Mouse (Mus musculus): Measurements from ENCODE around the gene Sh2d2a. TPM values are rescaled to one million over a fixed set of nuclear protein-coding genes. Genes with fewer than 3 reads are reported as not detected.
"Not testable (repeated sequence)": the region's sequence is repeated elsewhere in the genome, so short reads cannot be mapped to it uniquely, and the experiment has no call there.

Sh2d2a gene
- polyA plus RNA-seq, 1 experiment, result 2.8 TPM

GRCm38 (mm10) chr3:87847680-87848079 is 1.1 kb downstream of the Sh2d2a start:
- WGBS, result 45% methylated on average over 5 of the region's 5 CpGs
- no peak overlapping the region for H3K4me3 ChIP-seq (replicated peaks; ENCODE audit: extremely low read depth, low read depth, low read length)
- peaks cover 3% of the 10 kb centered on the region; the same call in 1 of the 2 replicates for H3K4me1 ChIP-seq (ENCODE audit: control insufficient read depth, insufficient read depth, low read length)
- TF ChIP-seq POLR2A (IDR thresholded peaks at IDR 0.05; ENCODE audit: borderline replicate concordance, extremely low read depth, low read depth, low read length), result peak; percentile 16; the same call in 1 of the 2 replicates
- TF ChIP-seq CTCF (IDR thresholded peaks at IDR 0.05; ENCODE audit: insufficient read depth, low read length), result no peak
- DNase-seq, result no peak

GRCm38 (mm10) chr3:87849117-87849516 is 2.6 kb downstream of the Sh2d2a start:
- WGBS, result 73% methylated on average over 14 of the region's 14 CpGs
- DNase-seq, result no peak
- TF ChIP-seq CTCF (IDR thresholded peaks at IDR 0.05; ENCODE audit: insufficient read depth, low read length), result no peak
- no peak for TF ChIP-seq POLR2A (IDR thresholded peaks at IDR 0.05; ENCODE audit: borderline replicate concordance, extremely low read depth, low read depth, low read length)
- peaks cover 3% of the 10 kb centered on the region; the same call in 1 of the 2 replicates for H3K4me1 ChIP-seq (ENCODE audit: control insufficient read depth, insufficient read depth, low read length)
- no peak overlapping the region for H3K4me3 ChIP-seq (replicated peaks; ENCODE audit: extremely low read depth, low read depth, low read length)

GRCm38 (mm10) chr3:87854795-87855568 is 8.4 kb downstream of the Sh2d2a start:
- no peak for DNase-seq
- TF ChIP-seq POLR2A (IDR thresholded peaks at IDR 0.05; ENCODE audit: borderline replicate concordance, extremely low read depth, low read depth, low read length) (no peak), CTCF (IDR thresholded peaks at IDR 0.05; ENCODE audit: insufficient read depth, low read length) (no peak)
- Histone ChIP-seq H3K4me3 (replicated peaks; ENCODE audit: extremely low read depth, low read depth, low read length) (no peak overlapping the region), H3K4me1 (ENCODE audit: control insufficient read depth, insufficient read depth, low read length) (no peaks in the 10 kb centered on the region)
- WGBS, result 39% methylated on average over 7 of the region's 7 CpGs

GRCm38 (mm10) chr3:87855936-87856335 is 9.4 kb downstream of the Sh2d2a start:
- TF ChIP-seq POLR2A (IDR thresholded peaks at IDR 0.05; ENCODE audit: borderline replicate concordance, extremely low read depth, low read depth, low read length) (no peak), CTCF (IDR thresholded peaks at IDR 0.05; ENCODE audit: insufficient read depth, low read length) (no peak)
- 63% methylated on average over 8 of the region's 8 CpGs for WGBS
- Histone ChIP-seq H3K4me1 (ENCODE audit: control insufficient read depth, insufficient read depth, low read length) (no peaks in the 10 kb centered on the region), H3K4me3 (replicated peaks; ENCODE audit: extremely low read depth, low read depth, low read length) (no peak overlapping the region)
- no peak for DNase-seq

- WGBS, result 91% methylated on average over 8 of the region's 8 CpGs
- Histone ChIP-seq H3K4me1 (ENCODE audit: control insufficient read depth, insufficient read depth, low read length) (no peaks in the 10 kb centered on the region), H3K4me3 (replicated peaks; ENCODE audit: extremely low read depth, low read depth, low read length) (no peak overlapping the region)
- DNase-seq, result no peak
- TF ChIP-seq CTCF (IDR thresholded peaks at IDR 0.05; ENCODE audit: insufficient read depth, low read length) (no peak), POLR2A (IDR thresholded peaks at IDR 0.05; ENCODE audit: borderline replicate concordance, extremely low read depth, low read depth, low read length) (no peak)
Observed at GRCm38 (mm10) chr3:87857666-87858065, 11.1 kb downstream of the Sh2d2a start.

GRCm38 (mm10) chr3:87859813-87860212 is 13.3 kb downstream of the Sh2d2a start:
- 26% methylated on average over 3 of the region's 3 CpGs for WGBS
- peak; percentile 41 for DNase-seq
- TF ChIP-seq CTCF (IDR thresholded peaks at IDR 0.05; ENCODE audit: insufficient read depth, low read length) (peak; percentile 68), POLR2A (IDR thresholded peaks at IDR 0.05; ENCODE audit: borderline replicate concordance, extremely low read depth, low read depth, low read length) (no peak)
- Histone ChIP-seq H3K4me3 (replicated peaks; ENCODE audit: extremely low read depth, low read depth, low read length) (no peak overlapping the region), H3K4me1 (ENCODE audit: control insufficient read depth, insufficient read depth, low read length) (no peaks in the 10 kb centered on the region)

- 90% methylated on average over 4 of the region's 4 CpGs for WGBS
- not testable (repeated sequence) for DNase-seq; H3K4me1 ChIP-seq (ENCODE audit: control insufficient read depth, insufficient read depth, low read length); H3K4me3 ChIP-seq (replicated peaks; ENCODE audit: extremely low read depth, low read depth, low read length)
Observed at GRCm38 (mm10) chr3:87864111-87864510, 17.6 kb downstream of the Sh2d2a start.

GRCm38 (mm10) chr3:87877730-87878129 is 31.2 kb downstream of the Sh2d2a start:
- 79% methylated on average over 4 of the region's 4 CpGs for WGBS
- no peak for TF ChIP-seq CTCF (IDR thresholded peaks at IDR 0.05; ENCODE audit: insufficient read depth, low read length)
- TF ChIP-seq POLR2A (IDR thresholded peaks at IDR 0.05; ENCODE audit: borderline replicate concordance, extremely low read depth, low read depth, low read length), result no peak
- Histone ChIP-seq H3K4me1 (ENCODE audit: control insufficient read depth, insufficient read depth, low read length) (no peaks in the 10 kb centered on the region; the same call in 1 of the 2 replicates), H3K4me3 (replicated peaks; ENCODE audit: extremely low read depth, low read depth, low read length) (no peak overlapping the region)
- no peak for DNase-seq

GRCm38 (mm10) chr3:87884291-87884690 is 37.7 kb downstream of the Sh2d2a start:
- TF ChIP-seq POLR2A (IDR thresholded peaks at IDR 0.05; ENCODE audit: borderline replicate concordance, extremely low read depth, low read depth, low read length) (no peak), CTCF (IDR thresholded peaks at IDR 0.05; ENCODE audit: insufficient read depth, low read length) (no peak)
- 2% methylated on average over 3 of the region's 3 CpGs for WGBS
- H3K4me1 ChIP-seq (ENCODE audit: control insufficient read depth, insufficient read depth, low read length), result peaks cover 9% of the 10 kb centered on the region
- no peak for DNase-seq
- H3K4me3 ChIP-seq (replicated peaks; ENCODE audit: extremely low read depth, low read depth, low read length), result peak overlapping the region; percentile 85

- under 1% methylated on average over 28 of the region's 28 CpGs for WGBS
- Histone ChIP-seq H3K4me3 (replicated peaks; ENCODE audit: extremely low read depth, low read depth, low read length) (peak overlapping the region; percentile 85), H3K4me1 (ENCODE audit: control insufficient read depth, insufficient read depth, low read length) (peaks cover 9% of the 10 kb centered on the region)
- peak; percentile 20 for DNase-seq
- TF ChIP-seq CTCF (IDR thresholded peaks at IDR 0.05; ENCODE audit: insufficient read depth, low read length) (no peak), POLR2A (IDR thresholded peaks at IDR 0.05; ENCODE audit: borderline replicate concordance, extremely low read depth, low read depth, low read length) (no peak)
Observed at GRCm38 (mm10) chr3:87884708-87885251, 38.2 kb downstream of the Sh2d2a start.

Data from lung, adult 2 months (tissue).